Mouse (Mus musculus): ENCODE data around the gene Pygb. TPM values are rescaled to one million over a fixed set of nuclear protein-coding genes. Genes with fewer than 3 reads are reported as not detected.
A peak's percentile ranks its signal among the peaks of the same experiment; 100 is the strongest.

Pygb gene
- polyA plus RNA-seq, 1 experiment from 2014 or later: 81.4 TPM

DNA sequence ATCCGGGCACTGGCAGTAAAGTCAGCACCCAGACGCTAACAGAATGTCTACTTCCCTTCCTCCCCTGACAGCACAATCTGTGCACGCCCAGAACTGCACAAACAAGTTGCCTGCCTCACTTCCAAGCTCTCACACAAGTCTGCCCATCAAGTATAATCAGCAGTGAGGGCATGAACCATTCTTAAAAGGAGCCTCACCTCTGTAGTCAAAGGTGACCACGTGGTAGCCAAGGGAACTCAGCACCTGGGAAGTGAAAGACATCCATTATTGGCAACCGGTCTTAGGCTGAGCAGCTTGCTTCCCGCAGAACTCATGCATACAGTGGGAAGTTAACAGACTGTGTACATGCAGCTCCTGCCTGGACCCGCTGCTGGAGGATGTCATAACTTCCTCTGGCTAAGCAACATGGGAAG is 55.5 kb downstream of the Pygb start:
- H3K27ac ChIP-seq (ENCODE audit: low read length): no peak overlapping the region
- H3K36me3 ChIP-seq (ENCODE audit: control insufficient read depth, insufficient read depth, low read length): no peaks in the 10 kb centered on the region
- H3K27me3 ChIP-seq (replicated peaks; ENCODE audit: control insufficient read depth, insufficient read depth, low read length): no peaks in the 10 kb centered on the region
- H3K4me3 ChIP-seq (ENCODE audit: low read length): no peak overlapping the region
- no peak for ATAC-seq
- H3K9me3 ChIP-seq (ENCODE audit: control insufficient read depth, low read length): no peaks in the 10 kb centered on the region
- no peaks in the 10 kb centered on the region for H3K4me1 ChIP-seq (ENCODE audit: control insufficient read depth, insufficient read depth, low read length)
- H3K9ac ChIP-seq (ENCODE audit: low read depth, low read length): no peak overlapping the region
- 58% methylated on average over 7 of the region's 7 CpGs for WGBS
- H3K4me2 ChIP-seq (ENCODE audit: low read depth, low read length): no peak overlapping the region

DNA sequence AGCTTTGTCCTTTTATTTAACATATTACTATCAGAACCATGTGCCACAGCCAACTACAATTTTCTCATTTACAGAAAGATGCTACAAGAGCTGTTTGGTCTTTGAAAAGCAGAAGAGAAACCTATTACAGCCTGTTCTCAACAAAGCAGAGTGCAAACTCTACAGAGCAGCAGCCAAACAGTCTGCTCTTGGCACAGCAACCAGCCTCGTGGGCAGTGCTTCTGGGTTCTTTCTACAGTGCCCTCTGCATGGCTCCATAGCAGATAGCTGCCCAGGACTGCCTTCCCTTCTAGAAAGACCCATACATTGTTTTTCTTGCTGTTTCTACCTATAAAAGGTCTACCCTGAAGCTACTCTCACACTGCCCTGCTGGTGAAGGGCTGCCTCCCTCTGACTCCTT is 58.3 kb downstream of the Pygb start:
- 71% methylated on average over 1 of the region's 1 CpGs for WGBS
- Histone ChIP-seq H3K36me3 (ENCODE audit: control insufficient read depth, insufficient read depth, low read length) (no peaks in the 10 kb centered on the region), H3K4me3 (ENCODE audit: low read length) (no peak overlapping the region), H3K9me3 (ENCODE audit: control insufficient read depth, low read length) (no peaks in the 10 kb centered on the region), H3K27ac (ENCODE audit: low read length) (no peak overlapping the region), H3K9ac (ENCODE audit: low read depth, low read length) (no peak overlapping the region), H3K4me1 (ENCODE audit: control insufficient read depth, insufficient read depth, low read length) (peaks cover 7% of the 10 kb centered on the region; the same call in 1 of the 2 replicates), H3K4me2 (ENCODE audit: low read depth, low read length) (no peak overlapping the region), H3K27me3 (replicated peaks; ENCODE audit: control insufficient read depth, insufficient read depth, low read length) (no peaks in the 10 kb centered on the region)
- ATAC-seq: no peak

DNA sequence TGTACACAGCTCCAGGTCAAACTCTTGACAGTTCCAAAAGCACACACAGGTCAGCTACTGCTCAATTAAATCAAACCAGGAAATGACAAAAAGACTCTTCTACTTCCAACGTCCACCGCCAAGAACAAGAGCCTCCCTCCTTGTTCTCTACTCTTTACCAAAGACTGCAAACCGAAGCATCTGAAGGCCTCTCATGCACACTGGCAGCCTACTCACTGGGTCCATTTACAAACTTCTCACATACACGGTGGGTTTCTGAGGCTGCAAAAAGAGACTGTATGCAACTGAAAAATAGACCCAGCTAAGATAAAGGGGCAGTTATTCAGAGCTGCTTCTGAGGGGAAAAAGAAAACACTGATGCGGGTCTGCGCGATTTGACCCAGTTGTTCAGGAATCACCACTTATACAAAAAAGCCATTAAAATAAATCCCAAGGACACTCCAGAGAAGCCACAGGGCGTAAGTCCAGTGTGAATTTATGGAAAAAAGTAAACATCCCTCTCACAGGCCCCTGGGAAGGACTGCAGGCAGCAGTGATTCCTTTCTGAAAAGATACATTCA is 61.0 kb downstream of the Pygb start:
- ATAC-seq: no peak
- H3K36me3 ChIP-seq (ENCODE audit: control insufficient read depth, insufficient read depth, low read length): no peaks in the 10 kb centered on the region
- peaks cover 7% of the 10 kb centered on the region; the same call in 1 of the 2 replicates for H3K4me1 ChIP-seq (ENCODE audit: control insufficient read depth, insufficient read depth, low read length)
- no peak overlapping the region for H3K4me3 ChIP-seq (ENCODE audit: low read length)
- H3K9ac ChIP-seq (ENCODE audit: low read depth, low read length): no peak overlapping the region
- WGBS: 54% methylated on average over 8 of the region's 8 CpGs
- no peaks in the 10 kb centered on the region for H3K27me3 ChIP-seq (replicated peaks; ENCODE audit: control insufficient read depth, insufficient read depth, low read length)
- H3K9me3 ChIP-seq (ENCODE audit: control insufficient read depth, low read length): no peaks in the 10 kb centered on the region
- H3K4me2 ChIP-seq (ENCODE audit: low read depth, low read length): no peak overlapping the region
- no peak overlapping the region for H3K27ac ChIP-seq (ENCODE audit: low read length)

DNA sequence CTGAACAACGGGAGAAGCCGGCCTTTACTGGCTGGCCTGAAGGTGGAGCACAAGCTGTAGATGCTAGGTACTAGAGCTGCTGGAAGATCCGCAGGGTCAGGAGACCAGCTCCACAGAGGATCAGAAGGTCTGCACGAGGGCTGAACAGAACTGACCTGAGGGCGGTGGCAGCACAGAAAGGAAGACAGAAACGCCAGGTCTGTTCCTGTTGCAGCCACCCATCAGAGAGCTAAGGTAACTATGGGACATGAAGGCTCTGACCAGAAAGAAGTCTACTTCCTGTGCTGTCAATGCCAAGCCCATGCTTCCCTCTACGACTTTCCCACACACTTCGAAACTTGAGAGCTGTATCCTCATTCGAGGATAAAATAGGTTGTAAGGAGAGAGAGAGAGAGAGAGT is 64.7 kb downstream of the Pygb start:
- no peak overlapping the region for H3K4me3 ChIP-seq (ENCODE audit: low read length)

DNA sequence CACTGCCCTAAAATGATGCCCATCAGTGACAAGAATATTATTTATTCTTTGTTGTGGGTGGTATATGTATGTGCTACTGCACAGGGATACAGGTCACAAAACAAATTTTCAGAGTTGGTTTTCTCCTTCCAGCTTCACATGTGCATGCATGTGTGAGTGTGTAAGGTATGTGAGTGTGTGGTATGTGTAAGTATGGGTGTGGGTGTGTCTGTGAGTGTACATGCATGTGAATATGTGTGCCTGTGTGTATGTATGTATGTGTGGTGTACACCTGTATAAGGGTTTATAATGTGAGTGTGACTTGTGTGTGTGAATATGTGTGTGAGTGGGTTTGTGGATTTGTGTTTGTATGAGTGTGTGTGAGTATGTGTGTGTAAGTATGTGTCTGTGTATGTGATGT is 68.7 kb downstream of the Pygb start:
- ATAC-seq: no peak
- Histone ChIP-seq H3K9ac (ENCODE audit: low read depth, low read length) (no peak overlapping the region), H3K36me3 (ENCODE audit: control insufficient read depth, insufficient read depth, low read length) (no peaks in the 10 kb centered on the region), H3K27ac (ENCODE audit: low read length) (no peak overlapping the region), H3K4me1 (ENCODE audit: control insufficient read depth, insufficient read depth, low read length) (0 out of 2 replicates have a peak, but pooled peaks cover 7% of the 10 kb centered on the region), H3K27me3 (replicated peaks; ENCODE audit: control insufficient read depth, insufficient read depth, low read length) (no peaks in the 10 kb centered on the region), H3K4me2 (ENCODE audit: low read depth, low read length) (no peak overlapping the region), H3K9me3 (ENCODE audit: control insufficient read depth, low read length) (no peaks in the 10 kb centered on the region), H3K4me3 (ENCODE audit: low read length) (no peak overlapping the region)

More for the DNA sequence above, 64.7 kb downstream of the Pygb start:
- peaks cover 7% of the 10 kb centered on the region; the same call in 1 of the 2 replicates for H3K4me1 ChIP-seq (ENCODE audit: control insufficient read depth, insufficient read depth, low read length)
- no peaks in the 10 kb centered on the region for H3K27me3 ChIP-seq (replicated peaks; ENCODE audit: control insufficient read depth, insufficient read depth, low read length)
- H3K4me2 ChIP-seq (ENCODE audit: low read depth, low read length): no peak overlapping the region
- no peak overlapping the region for H3K27ac ChIP-seq (ENCODE audit: low read length)
- ATAC-seq: no peak
- H3K36me3 ChIP-seq (ENCODE audit: control insufficient read depth, insufficient read depth, low read length): no peaks in the 10 kb centered on the region
- WGBS: 65% methylated on average over 9 of the region's 9 CpGs
- H3K9me3 ChIP-seq (ENCODE audit: control insufficient read depth, low read length): no peaks in the 10 kb centered on the region
- H3K9ac ChIP-seq (ENCODE audit: low read depth, low read length): no peak overlapping the region

DNA sequence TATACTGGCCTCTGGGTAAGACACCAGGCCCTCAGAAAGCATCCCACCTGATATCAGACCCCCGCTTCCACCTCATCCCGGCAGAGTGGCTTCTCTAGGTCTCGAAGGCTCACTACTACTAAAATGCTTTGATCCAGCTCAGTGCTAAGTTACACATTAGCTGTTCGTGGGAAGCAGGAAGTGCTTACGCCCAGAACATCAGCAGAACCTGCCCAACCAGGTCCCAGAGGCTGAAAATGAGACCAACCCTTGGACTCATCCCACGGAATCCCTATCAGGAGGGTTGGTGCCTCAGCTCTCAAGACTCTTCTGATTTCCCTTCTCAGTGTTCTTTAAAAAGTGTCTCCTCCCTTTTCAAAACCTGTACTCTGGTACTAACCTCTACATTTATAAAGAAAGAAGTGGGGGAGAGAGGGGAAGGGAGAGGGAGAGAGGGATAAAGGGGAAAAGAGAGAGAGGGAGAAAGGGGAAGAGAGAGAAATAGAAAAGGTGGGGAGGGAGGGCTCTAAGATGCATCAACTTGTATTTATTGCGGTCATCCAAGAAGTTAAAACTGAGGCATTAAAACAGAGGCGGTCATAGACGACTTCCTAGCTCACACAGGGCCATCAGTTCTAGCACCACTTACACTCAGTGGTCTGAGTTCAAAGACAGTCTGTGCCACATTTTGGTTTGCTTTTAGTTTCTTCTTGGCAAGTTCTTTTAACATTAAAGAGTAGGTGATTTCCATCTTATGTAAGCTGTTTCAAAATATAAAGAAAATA is 72.4 kb downstream of the Pygb start:
- no peaks in the 10 kb centered on the region for H3K27me3 ChIP-seq (replicated peaks; ENCODE audit: control insufficient read depth, insufficient read depth, low read length)
- no peak overlapping the region for H3K9ac ChIP-seq (ENCODE audit: low read depth, low read length)
- 59% methylated on average over 9 of the region's 9 CpGs for WGBS
- H3K27ac ChIP-seq (ENCODE audit: low read length): peak overlapping the region; percentile 31
- peak; percentile 98 for ATAC-seq
- H3K4me2 ChIP-seq (ENCODE audit: low read depth, low read length): peak overlapping the region; percentile 37; the same call in 1 of the 2 replicates
- no peaks in the 10 kb centered on the region for H3K36me3 ChIP-seq (ENCODE audit: control insufficient read depth, insufficient read depth, low read length)
- H3K4me1 ChIP-seq (ENCODE audit: control insufficient read depth, insufficient read depth, low read length): 0 out of 2 replicates have a peak, but pooled peaks cover 7% of the 10 kb centered on the region
- H3K4me3 ChIP-seq (ENCODE audit: low read length): no peak overlapping the region
- H3K9me3 ChIP-seq (ENCODE audit: control insufficient read depth, low read length): no peaks in the 10 kb centered on the region

DNA sequence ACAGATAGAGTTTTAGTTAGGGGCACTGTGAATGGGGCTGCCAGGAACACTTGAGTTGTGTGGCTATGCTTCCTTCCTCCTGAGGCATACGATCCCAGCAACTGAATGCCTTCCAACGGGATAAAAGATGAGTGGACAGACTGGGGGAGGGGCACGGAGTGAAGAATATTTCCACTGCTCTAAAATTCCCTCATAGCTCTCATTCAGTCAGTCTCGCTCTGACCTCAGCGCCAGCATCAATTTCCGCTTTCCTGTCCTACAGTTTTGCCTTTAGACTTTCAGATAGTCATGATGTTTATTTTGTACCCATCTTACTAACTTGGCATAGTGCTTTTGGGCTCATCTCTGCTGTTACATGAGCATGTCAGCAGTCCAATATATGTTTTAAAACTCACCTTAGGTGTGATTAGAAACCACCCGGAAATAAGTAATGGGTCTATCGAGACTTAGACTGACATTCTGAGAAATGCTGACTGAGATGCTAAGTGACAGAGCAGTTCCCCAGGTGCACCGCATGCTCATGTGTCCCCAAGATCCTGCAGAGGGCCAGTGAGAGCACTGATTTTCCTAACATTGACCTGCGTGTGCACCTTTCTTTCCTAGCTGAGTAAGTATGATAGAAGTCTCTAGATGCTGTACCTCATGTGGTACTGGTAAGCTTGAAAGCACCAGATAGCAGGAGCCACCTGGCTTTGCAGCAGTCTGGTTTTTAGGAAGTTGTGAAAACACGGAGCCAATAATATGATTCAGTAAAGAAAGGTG is 73.4 kb downstream of the Pygb start:
- WGBS: 74% methylated on average over 11 of the region's 11 CpGs

DNA sequence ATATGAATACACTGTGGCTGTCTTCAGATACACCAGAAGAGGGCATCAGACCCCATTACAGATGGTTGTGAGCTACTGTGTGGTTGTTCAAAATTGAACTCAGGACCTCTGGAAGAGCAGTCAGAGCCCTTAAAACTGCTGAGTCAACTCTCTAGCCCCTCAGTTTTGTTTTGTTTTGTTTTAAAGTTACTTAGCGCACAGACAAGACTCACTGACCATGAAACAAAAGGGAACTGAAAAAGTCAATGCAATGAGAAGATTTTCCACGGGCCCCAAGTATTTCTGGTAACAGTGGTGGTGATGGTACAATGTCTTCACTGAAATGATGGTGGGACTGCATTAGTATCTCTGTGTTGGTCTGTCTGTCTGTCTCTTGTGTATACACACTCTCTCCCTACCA is 74.6 kb downstream of the Pygb start:
- Histone ChIP-seq H3K36me3 (ENCODE audit: control insufficient read depth, insufficient read depth, low read length) (no peaks in the 10 kb centered on the region), H3K4me2 (ENCODE audit: low read depth, low read length) (no peak overlapping the region), H3K4me3 (ENCODE audit: low read length) (no peak overlapping the region), H3K27me3 (replicated peaks; ENCODE audit: control insufficient read depth, insufficient read depth, low read length) (no peaks in the 10 kb centered on the region), H3K9ac (ENCODE audit: low read depth, low read length) (no peak overlapping the region), H3K27ac (ENCODE audit: low read length) (no peak overlapping the region), H3K9me3 (ENCODE audit: control insufficient read depth, low read length) (no peaks in the 10 kb centered on the region), H3K4me1 (ENCODE audit: control insufficient read depth, insufficient read depth, low read length) (0 out of 2 replicates have a peak, but pooled peaks cover 7% of the 10 kb centered on the region)
- WGBS: 85% methylated on average over 2 of the region's 2 CpGs
- no peak for ATAC-seq

More for the DNA sequence above, 73.4 kb downstream of the Pygb start:
- Histone ChIP-seq H3K36me3 (ENCODE audit: control insufficient read depth, insufficient read depth, low read length) (no peaks in the 10 kb centered on the region), H3K9me3 (ENCODE audit: control insufficient read depth, low read length) (no peaks in the 10 kb centered on the region), H3K4me2 (ENCODE audit: low read depth, low read length) (no peak overlapping the region), H3K27me3 (replicated peaks; ENCODE audit: control insufficient read depth, insufficient read depth, low read length) (no peaks in the 10 kb centered on the region), H3K4me3 (ENCODE audit: low read length) (no peak overlapping the region), H3K9ac (ENCODE audit: low read depth, low read length) (no peak overlapping the region), H3K4me1 (ENCODE audit: control insufficient read depth, insufficient read depth, low read length) (0 out of 2 replicates have a peak, but pooled peaks cover 7% of the 10 kb centered on the region), H3K27ac (ENCODE audit: low read length) (no peak overlapping the region)
- ATAC-seq: no peak

DNA sequence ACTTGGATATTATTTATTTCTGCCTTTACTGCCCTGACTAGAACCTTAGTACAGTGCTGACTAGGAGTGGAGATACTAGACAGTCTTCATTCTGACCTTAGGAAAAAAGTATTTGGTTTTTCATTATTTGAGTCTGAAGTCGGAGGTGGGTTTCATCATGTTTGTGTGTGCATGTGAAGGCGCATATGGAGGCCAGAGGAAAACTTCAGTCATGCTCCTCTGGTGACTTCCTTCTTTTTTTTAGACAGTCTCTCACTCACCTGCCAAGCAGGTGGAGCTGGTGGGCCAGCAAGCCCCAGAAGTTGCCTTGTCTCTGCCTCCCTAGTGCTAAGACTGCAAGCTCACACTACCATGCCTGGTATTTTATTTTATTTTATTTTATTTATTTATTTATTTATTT is 80.5 kb downstream of the Pygb start:
- 94% methylated on average over 2 of the region's 2 CpGs for WGBS
- H3K4me1 ChIP-seq (ENCODE audit: control insufficient read depth, insufficient read depth, low read length): no peaks in the 10 kb centered on the region
- no peak overlapping the region for H3K4me2 ChIP-seq (ENCODE audit: low read depth, low read length)
- H3K9me3 ChIP-seq (ENCODE audit: control insufficient read depth, low read length): no peaks in the 10 kb centered on the region
- no peak overlapping the region for H3K27ac ChIP-seq (ENCODE audit: low read length)
- no peaks in the 10 kb centered on the region for H3K36me3 ChIP-seq (ENCODE audit: control insufficient read depth, insufficient read depth, low read length)
- ATAC-seq: no peak
- H3K9ac ChIP-seq (ENCODE audit: low read depth, low read length): no peak overlapping the region
- H3K4me3 ChIP-seq (ENCODE audit: low read length): no peak overlapping the region
- no peaks in the 10 kb centered on the region for H3K27me3 ChIP-seq (replicated peaks; ENCODE audit: control insufficient read depth, insufficient read depth, low read length)

All from intestine, embryonic 16.5 days (tissue).